Mouse (Mus musculus) CH12.LX (cell line): Measurements from ENCODE around the gene Rhoa. TPM values are rescaled to one million over a fixed set of nuclear protein-coding genes. Genes with fewer than 3 reads are reported as not detected.
A peak's percentile ranks its signal among the peaks of the same experiment; 100 is the strongest.

ENCODE experiments used
- DNase-seq: peaks from one replicate; pipeline ENCODE4 v3.0.0-alpha.2; 2013; ENCODE audit errors: extremely low read depth
- H3K27ac ChIP-seq: 2 replicates; pipeline ENCODE4 v1.5.1; 2012; ENCODE audit warnings: low read depth, mild to moderate bottlenecking, control low read depth, moderate library complexity; ENCODE audit not compliant: insufficient read depth
- H3K27me3 ChIP-seq: replicated peaks from 2 replicates; pipeline ENCODE3; 2012; ENCODE audit warnings: inconsistent platforms
- H3K36me3 ChIP-seq, 2 experiments: replicated peaks in 1 of 2; 2 replicates each; pipeline versions ENCODE3 to v1.6.1; 2012; ENCODE audit warnings: inconsistent platforms in 1 of 2, low read length in 1 of 2, mild to moderate bottlenecking in 1 of 2, mixed read lengths in 1 of 2, moderate library complexity in 1 of 2; ENCODE audit not compliant: control insufficient read depth in 1 of 2, insufficient read depth in 1 of 2
- H3K4me1 ChIP-seq, 2 experiments: 2 replicates each; pipeline ENCODE4 v1.6.1; 2012; ENCODE audit warnings: inconsistent platforms in 1 of 2, moderate library complexity in 1 of 2; ENCODE audit not compliant: insufficient read depth in 2 of 2, control insufficient read depth in 1 of 2
- H3K4me2 ChIP-seq: 2 replicates; pipeline ENCODE4 v1.6.1; 2012; ENCODE audit warnings: low read depth, mild to moderate bottlenecking, control low read depth; ENCODE audit not compliant: poor library complexity, insufficient read depth, severe bottlenecking
- H3K4me3 ChIP-seq, 3 experiments: fragments of 150-350 bp in 1 of 3; sonication (generic) in 1 of 3; replicated peaks in 1 of 3; 2 replicates each; pipeline versions ENCODE3 to v1.5.1; 2011 to 2012; ENCODE audit warnings: low read depth in 2 of 3, low read length in 2 of 3, mild to moderate bottlenecking in 2 of 3, moderate library complexity in 2 of 3, control low read depth in 1 of 3, improper control_type of control experiment in 1 of 3, inconsistent platforms in 1 of 3, mixed read lengths in 1 of 3; ENCODE audit not compliant: poor library complexity in 1 of 3
- H3K79me2 ChIP-seq: replicated peaks from 2 replicates; pipeline ENCODE4 v1.6.1; 2012; ENCODE audit warnings: mild to moderate bottlenecking, moderate library complexity; ENCODE audit not compliant: control insufficient read depth, poor library complexity, insufficient read depth, severe bottlenecking; ENCODE audit errors: extremely low read depth
- H3K9ac ChIP-seq: 2 replicates; pipeline ENCODE4 v1.6.1; 2012; ENCODE audit warnings: low read depth, mild to moderate bottlenecking, control low read depth, moderate library complexity; ENCODE audit not compliant: insufficient read depth
- H3K9me3 ChIP-seq: replicated peaks from 2 replicates; pipeline ENCODE3; 2012; ENCODE audit warnings: low read length, inconsistent platforms, mixed read lengths
- BHLHE40 ChIP-seq: IDR thresholded peaks from 2 replicates; pipeline ENCODE4 v1.6.1; 2011; ENCODE audit warnings: mild to moderate bottlenecking, low read depth, low read length, improper control_type of control experiment
- EP300 ChIP-seq: IDR thresholded peaks from 2 replicates; pipeline ENCODE4 v1.6.1; 2011; ENCODE audit warnings: low read length, improper control_type of control experiment
- JUN ChIP-seq: IDR thresholded peaks from 2 replicates; pipeline ENCODE4 v1.6.1; 2011; ENCODE audit warnings: low read depth, mild to moderate bottlenecking, low read length, improper control_type of control experiment, moderate library complexity; ENCODE audit not compliant: insufficient read depth
- MAX ChIP-seq: IDR thresholded peaks from 2 replicates; pipeline ENCODE4 v1.6.1; 2011; ENCODE audit warnings: low read length, improper control_type of control experiment
- NELFE ChIP-seq: IDR thresholded peaks from 2 replicates; pipeline ENCODE4 v1.6.1; 2011; ENCODE audit warnings: low read depth, low read length, improper control_type of control experiment
- NRF1 ChIP-seq: IDR thresholded peaks from 2 replicates; pipeline ENCODE4 v1.6.1; 2014; ENCODE audit warnings: low read depth, mild to moderate bottlenecking, inconsistent platforms, low read length, improper control_type of control experiment, moderate library complexity
- USF1 ChIP-seq: IDR thresholded peaks from 2 replicates; pipeline ENCODE4 v1.6.1; 2014; ENCODE audit warnings: low read depth, mild to moderate bottlenecking, inconsistent platforms, low read length, improper control_type of control experiment
- ZC3H11A ChIP-seq: IDR thresholded peaks from 2 replicates; pipeline ENCODE4 v1.6.1; 2012; ENCODE audit warnings: low read depth, mild to moderate bottlenecking, inconsistent platforms, low read length, improper control_type of control experiment
- dilution Hi-C: fragments of 300-500 bp; cut with MboI; formaldehyde crosslinking; loops from 2 replicates; pipeline ENCODE4 v1.14.3; 2020; ENCODE audit warnings: low sequenced_read_pairs; ENCODE audit not compliant: extremely low pct_unique_long_range_greater_than_20kb, extremely low pct_ligation_motif_present
- in situ Hi-C: fragments of 300-500 bp; cut with MboI; formaldehyde crosslinking; loops from 3 replicates; pipeline ENCODE4 v1.14.3; 2019; ENCODE audit warnings: low sequenced_read_pairs, low pct_ligation_motif_present, low pct_unique_long_range_greater_than_20kb, mixed read lengths
- polyA plus RNA-seq: library from polyadenylated mRNA; unstranded; fragments of >175 nt; gene quantifications from 2 replicates; pipeline ENCODE4 v1.2.1, GENCODE M21; 2012; ENCODE audit warnings: low read depth; ENCODE audit not compliant: insufficient read length
- total RNA-seq, 2 experiments: library from RNA; depleted of rRNA; stranded (reverse); fragments of 300-350 nt in 1 of 2; fragments of >200 nt in 1 of 2; gene quantifications; 2 replicates each; pipeline ENCODE4 v1.2.3; 2012 to 2014

The Rhoa gene
- total and polyA plus RNA-seq, 3 experiments, result 84.0 to 308 (median 243) TPM

GRCm38 (mm10) chr9:108343835-108344234 is 37.9 kb downstream of the Rhoa start:
- TF ChIP-seq NRF1, result no peak
- no peak for TF ChIP-seq EP300
- TF ChIP-seq JUN, result no peak
- no peak for TF ChIP-seq USF1
- no peak for TF ChIP-seq MAX
- Histone ChIP-seq H3K27ac (no peak overlapping the region), H3K9me3 (no peaks in the 10 kb centered on the region), H3K79me2 (peaks cover 17% of the 10 kb centered on the region), H3K4me1 (peaks cover 14 to 41% of the 10 kb centered on the region in 2 experiments), H3K27me3 (no peaks in the 10 kb centered on the region), H3K36me3 (peaks cover 0 to 17% of the 10 kb centered on the region in 2 experiments), H3K4me2 (no peak overlapping the region), H3K9ac (no peak overlapping the region), H3K4me3 (no peak overlapping the region)
- DNase-seq, result no peak
- dilution Hi-C loops (no loop called here), in situ Hi-C loops (no loop called here)

- Histone ChIP-seq H3K9ac (no peak overlapping the region), H3K79me2 (peaks cover 20% of the 10 kb centered on the region), H3K9me3 (no peaks in the 10 kb centered on the region), H3K4me1 (peaks cover 14 to 47% of the 10 kb centered on the region in 2 experiments), H3K4me3 (no peak overlapping the region), H3K36me3 (peaks cover 0 to 20% of the 10 kb centered on the region in 2 experiments), H3K27me3 (no peaks in the 10 kb centered on the region), H3K27ac (no peak overlapping the region), H3K4me2 (no peak overlapping the region)
- dilution Hi-C loops, result no loop called here
- in situ Hi-C loops, result no loop called here
- no peak for DNase-seq
- no peak for TF ChIP-seq ZC3H11A
Measured at GRCm38 (mm10) chr9:108344471-108344870, 38.5 kb downstream of the Rhoa start.

DNA sequence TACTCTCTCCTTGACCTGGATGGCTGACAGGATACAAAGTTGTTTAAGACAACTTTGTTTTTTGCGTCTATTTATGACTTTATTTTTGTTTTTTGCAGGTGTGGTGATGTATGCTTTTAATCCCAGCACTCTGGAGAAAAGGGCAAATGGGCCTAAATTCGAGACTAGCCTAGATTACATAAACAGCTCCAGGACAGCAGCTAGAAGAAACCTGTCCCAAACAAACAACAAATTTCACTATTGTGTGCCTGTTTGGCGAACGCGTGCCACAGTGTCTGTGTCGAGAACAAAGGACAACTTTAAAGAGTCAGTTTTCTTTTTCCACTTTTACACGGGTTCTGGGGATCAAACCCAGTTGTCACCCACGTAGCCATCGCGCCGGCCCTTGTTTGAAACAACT is 41.1 kb downstream of the Rhoa start:
- Histone ChIP-seq H3K4me2 (peak overlapping the region; percentile 79), H3K36me3 (peaks cover 12 to 30% of the 10 kb centered on the region in 2 experiments), H3K4me3 (peak overlapping the region; percentile 53 to 97 (median 81)), H3K27ac (peak overlapping the region; percentile 61; the same call in 1 of the 2 replicates), H3K4me1 (peaks cover 3 to 31% of the 10 kb centered on the region in 2 experiments; a peak in 3 of 4 replicates), H3K9ac (peak overlapping the region; percentile 70)
- TF ChIP-seq MAX, result peak; percentile 47; the same call in 1 of the 2 replicates
- TF ChIP-seq NELFE, result no peak
- peak; percentile 39; the same call in 1 of the 2 replicates for TF ChIP-seq BHLHE40
- TF ChIP-seq, all 38 proteins: peak for 2
- Histone ChIP-seq H3K9me3 (peaks cover 7% of the 10 kb centered on the region), H3K79me2 (peaks cover 24% of the 10 kb centered on the region), H3K27me3 (no peaks in the 10 kb centered on the region)
- dilution Hi-C loops (no loop called here), in situ Hi-C loops (no loop called here)
- no peak for DNase-seq
